Mouse (Mus musculus) limb, embryonic 11.5 days (tissue): ENCODE data around the gene Uckl1. TPM values are rescaled to one million over a fixed set of nuclear protein-coding genes. Genes with fewer than 3 reads are reported as not detected.

Experiments
- ATAC-seq: fragments of 200-750 bp; cut with Nextera tagmentation; 2 replicates; pipeline ENCODE4 v1.8.0; 2017; ENCODE audit warnings: low read depth; ENCODE audit not compliant: insufficient number of reproducible peaks, low FRiP score, low TSS enrichment
- DNase-seq: peaks from one replicate; pipeline ENCODE4 v3.0.0-alpha.2; 2015; ENCODE audit warnings: low spot score
- H3K27ac ChIP-seq: fragments of 300-500 bp; sonication (generic); replicated peaks from 2 replicates; pipeline ENCODE4 v1.5.1; 2014; ENCODE audit warnings: low read depth, mild to moderate bottlenecking, low read length
- H3K27me3 ChIP-seq: fragments of 300-500 bp; sonication (generic); 2 replicates; pipeline ENCODE4 v1.6.1; 2014; ENCODE audit warnings: mild to moderate bottlenecking, low read length, mixed read lengths; ENCODE audit not compliant: control insufficient read depth, insufficient read depth
- H3K36me3 ChIP-seq: fragments of 300-500 bp; sonication (generic); 2 replicates; pipeline ENCODE4 v1.6.1; 2014; ENCODE audit warnings: mild to moderate bottlenecking, low read length, moderate library complexity, mixed read lengths; ENCODE audit not compliant: control insufficient read depth, insufficient read depth
- H3K4me1 ChIP-seq: fragments of 300-500 bp; sonication (generic); 2 replicates; pipeline ENCODE4 v1.6.1; 2014; ENCODE audit warnings: low read length, mixed read lengths; ENCODE audit not compliant: control insufficient read depth, insufficient read depth
- H3K4me2 ChIP-seq: fragments of 300-500 bp; sonication (generic); 2 replicates; pipeline ENCODE4 v1.6.1; 2014; ENCODE audit warnings: low read depth, mild to moderate bottlenecking, moderate library complexity; ENCODE audit not compliant: severe bottlenecking
- H3K4me3 ChIP-seq: fragments of 300-500 bp; sonication (generic); 2 replicates; pipeline ENCODE4 v1.5.1; 2014; ENCODE audit warnings: low read depth, low read length
- H3K9ac ChIP-seq: fragments of 300-500 bp; sonication (generic); 2 replicates; pipeline ENCODE4 v1.6.1; 2014; ENCODE audit warnings: mild to moderate bottlenecking, low read length
- H3K9me3 ChIP-seq: fragments of 300-500 bp; sonication (generic); 2 replicates; pipeline ENCODE4 v1.6.1; 2016; ENCODE audit warnings: low read length; ENCODE audit not compliant: control insufficient read depth
- WGBS: fragments of 180-500 bp; shearing (Covaris S2); extraction: QIAGEN DNeasy Blood & Tissue Kit; methylation state at CpG from one replicate; pipeline ENCODE4 v1.1.7; 2014; 5-methylcytosine and 5-hydroxymethylcytosine counted together
- polyA plus RNA-seq: library from polyadenylated mRNA; unstranded; fragments of >200 nt; fragmentation: Nextera tagmentation; extraction: Ambion mirVana; gene quantifications from 2 replicates; pipeline ENCODE4 v1.2.1, GENCODE M21; 2014

The Uckl1 gene
- polyA plus RNA-seq, 1 experiment from 2014 or later = 34.4 TPM

DNA sequence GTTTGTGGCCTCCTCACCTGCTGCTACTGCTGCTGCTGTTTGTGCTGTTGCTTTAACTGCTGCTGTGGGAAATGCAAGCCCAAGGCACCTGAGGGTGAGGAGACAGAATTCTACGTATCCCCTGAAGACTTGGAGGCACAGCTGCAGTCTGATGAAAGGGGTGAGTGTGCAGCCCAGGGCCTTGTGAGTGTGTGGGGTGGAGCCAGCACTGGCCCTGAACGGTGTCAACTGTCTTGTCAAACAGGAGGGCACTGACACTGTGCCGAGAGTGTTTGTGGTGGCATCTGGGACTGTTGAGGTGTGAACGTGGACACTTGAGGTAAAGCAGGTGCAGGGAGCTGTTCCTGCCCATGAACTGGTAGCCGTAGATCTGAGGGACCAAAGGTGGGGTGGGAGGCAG lies 36.0 kb downstream of the Uckl1 start:
- peaks cover 26% of the 10 kb centered on the region for H3K36me3 ChIP-seq
- 90% methylated on average over 5 of the region's 5 CpGs for WGBS
- DNase-seq (no peak), ATAC-seq (no peak)
- no peaks in the 10 kb centered on the region for H3K9me3 ChIP-seq
- no peaks in the 10 kb centered on the region for H3K27me3 ChIP-seq
- no peak overlapping the region for H3K27ac ChIP-seq
- no peak overlapping the region for H3K4me2 ChIP-seq
- H3K4me1 ChIP-seq = no peaks in the 10 kb centered on the region
- H3K4me3 ChIP-seq = no peak overlapping the region
- no peak overlapping the region for H3K9ac ChIP-seq

DNA sequence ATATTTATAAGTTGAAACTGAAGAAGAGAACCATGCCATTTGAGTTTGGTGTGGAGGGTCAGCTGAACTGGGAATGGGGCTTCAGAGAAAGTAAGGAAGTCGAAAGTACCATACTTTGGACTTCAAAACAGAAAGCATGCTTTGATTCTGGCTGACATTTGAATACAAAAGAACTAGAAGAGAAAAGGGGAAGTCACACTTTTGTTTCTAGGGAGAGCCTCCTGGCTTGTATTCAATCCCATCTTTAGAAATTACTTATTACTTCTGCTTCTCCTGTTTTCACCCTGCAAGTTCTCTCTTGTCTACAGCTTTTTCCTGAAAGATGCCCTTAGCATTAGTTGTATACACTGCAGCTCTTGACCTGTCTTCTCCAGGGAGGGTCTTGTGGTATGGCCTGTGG lies 36.5 kb downstream of the Uckl1 start:
- Histone ChIP-seq H3K9me3 (no peaks in the 10 kb centered on the region), H3K4me2 (no peak overlapping the region), H3K36me3 (peaks cover 26% of the 10 kb centered on the region), H3K9ac (no peak overlapping the region), H3K27me3 (no peaks in the 10 kb centered on the region), H3K4me3 (no peak overlapping the region), H3K4me1 (no peaks in the 10 kb centered on the region), H3K27ac (no peak overlapping the region)
- DNase-seq (no peak), ATAC-seq (no peak)
- 92% methylated on average over 1 of the region's 1 CpGs for WGBS

DNA sequence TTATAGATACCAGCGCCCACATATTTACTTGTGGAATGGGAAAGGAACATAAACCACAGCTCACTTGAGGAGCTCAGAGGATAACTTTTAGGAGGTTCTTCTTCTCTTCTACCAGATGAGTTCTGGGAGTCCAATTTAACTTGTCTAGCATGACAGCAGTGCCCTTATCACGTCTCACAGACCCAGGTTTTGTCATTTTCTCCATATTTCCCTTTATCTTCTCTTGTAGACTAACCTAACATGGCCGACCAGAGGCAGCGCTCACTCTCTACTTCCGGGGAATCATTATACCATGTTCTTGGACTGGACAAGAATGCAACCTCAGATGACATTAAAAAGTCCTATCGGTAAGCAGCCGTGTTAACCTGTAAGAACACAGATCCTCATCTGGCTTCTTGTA lies 38.5 kb downstream of the Uckl1 start:
- 93% methylated on average over 7 of the region's 7 CpGs for WGBS
- no peak overlapping the region for H3K4me3 ChIP-seq
- no peaks in the 10 kb centered on the region for H3K4me1 ChIP-seq
- no peak for DNase-seq
- H3K27me3 ChIP-seq = no peaks in the 10 kb centered on the region
- no peak for ATAC-seq
- no peak overlapping the region for H3K9ac ChIP-seq
- H3K27ac ChIP-seq = no peak overlapping the region
- no peaks in the 10 kb centered on the region for H3K9me3 ChIP-seq
- H3K4me2 ChIP-seq = no peak overlapping the region
- H3K36me3 ChIP-seq = peaks cover 24% of the 10 kb centered on the region

DNA sequence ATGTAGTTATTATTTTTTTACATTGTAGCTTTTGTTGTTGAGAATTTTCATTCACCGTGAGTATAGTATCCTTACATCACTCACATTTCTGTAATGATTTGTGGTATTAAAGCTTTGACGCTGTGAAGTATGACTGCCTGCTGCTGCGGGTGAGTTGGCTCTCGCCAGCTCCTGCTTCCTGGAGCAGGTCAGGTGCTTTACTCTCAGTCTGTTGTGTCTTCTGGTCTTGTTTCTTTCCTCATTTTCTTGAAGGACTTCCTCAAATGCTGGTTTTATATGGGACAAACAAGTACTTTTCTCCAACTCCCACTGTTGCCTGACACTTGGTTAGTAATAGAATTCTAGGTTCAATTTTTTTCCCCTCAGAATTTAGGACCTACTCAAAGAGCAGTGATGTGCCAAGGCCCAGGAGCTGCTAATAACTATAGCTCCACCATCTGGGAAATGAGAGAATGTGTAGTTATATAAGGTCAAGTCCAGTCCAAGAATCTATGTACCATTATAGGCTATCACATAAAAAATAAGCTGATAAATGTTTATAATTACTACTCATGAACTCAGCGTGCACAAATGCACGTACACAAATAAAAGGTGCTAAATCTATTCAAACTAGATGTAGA lies 42.8 kb downstream of the Uckl1 start:
- H3K27me3 ChIP-seq = no peaks in the 10 kb centered on the region
- H3K4me1 ChIP-seq = no peaks in the 10 kb centered on the region
- H3K27ac ChIP-seq = no peak overlapping the region
- H3K4me3 ChIP-seq = no peak overlapping the region
- no peak overlapping the region for H3K9ac ChIP-seq
- H3K9me3 ChIP-seq = no peaks in the 10 kb centered on the region
- H3K4me2 ChIP-seq = no peak overlapping the region
- H3K36me3 ChIP-seq = no peaks in the 10 kb centered on the region
- 93% methylated on average over 6 of the region's 6 CpGs for WGBS
- no peak for DNase-seq
- ATAC-seq = no peak

DNA sequence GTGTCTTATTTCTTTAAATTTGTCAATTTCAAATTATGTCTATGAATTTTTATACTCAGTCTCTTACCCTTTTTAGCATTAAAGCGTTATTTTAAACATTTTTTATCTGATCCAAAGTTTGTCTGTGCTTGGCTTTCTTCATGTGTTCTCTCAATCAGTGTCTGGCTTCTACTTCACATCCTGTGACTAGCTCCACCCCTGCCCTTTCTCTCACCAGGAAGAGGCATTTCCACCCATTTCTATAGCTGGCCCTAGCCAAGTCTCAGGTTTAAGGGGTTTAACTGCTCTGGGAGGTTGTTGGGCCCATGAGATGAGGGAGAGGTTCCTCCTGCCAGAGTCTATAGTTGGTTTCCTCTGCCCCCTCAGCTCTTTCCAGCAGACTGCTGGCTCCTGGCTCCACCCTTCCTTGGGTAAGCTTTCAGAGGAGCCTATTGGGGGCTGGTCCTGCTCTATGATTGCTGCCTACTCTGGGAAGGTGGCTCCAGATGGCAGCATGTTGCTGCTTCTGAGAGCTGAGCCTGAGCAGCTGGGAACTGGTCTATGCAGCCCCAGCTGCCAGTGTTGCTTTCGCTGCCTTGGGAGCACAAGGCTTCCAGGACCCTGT lies 47.1 kb downstream of the Uckl1 start:
- no peak overlapping the region for H3K4me3 ChIP-seq
- H3K27me3 ChIP-seq = no peaks in the 10 kb centered on the region
- H3K9me3 ChIP-seq = no peaks in the 10 kb centered on the region
- no peak overlapping the region for H3K4me2 ChIP-seq
- H3K36me3 ChIP-seq = no peaks in the 10 kb centered on the region
- H3K27ac ChIP-seq = no peak overlapping the region
- DNase-seq (no peak), ATAC-seq (no peak)
- H3K9ac ChIP-seq = peak overlapping the region; percentile 30; the same call in 1 of the 2 replicates
- no peaks in the 10 kb centered on the region for H3K4me1 ChIP-seq
- 86% methylated on average over 2 of the region's 2 CpGs for WGBS

DNA sequence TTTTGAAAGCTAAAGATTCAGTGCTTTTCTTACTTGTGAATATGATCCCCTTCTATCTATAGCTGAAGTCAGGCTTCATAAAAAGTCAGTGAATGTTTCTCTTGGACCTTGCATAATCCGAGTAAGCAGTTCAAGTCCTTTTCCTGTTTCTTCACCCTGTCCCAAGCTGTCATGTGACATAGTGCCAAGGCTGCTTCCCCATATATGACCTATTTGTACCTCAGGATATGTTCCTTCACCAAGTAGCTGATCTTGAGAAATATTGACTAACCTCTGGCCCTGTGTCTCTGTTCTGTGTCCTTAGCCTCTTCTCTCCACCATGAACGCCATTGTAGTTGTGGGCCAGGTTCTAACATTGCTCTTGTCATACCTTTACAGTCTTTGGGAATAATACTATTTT lies 48.3 kb downstream of the Uckl1 start:
- no peak overlapping the region for H3K27ac ChIP-seq
- no peaks in the 10 kb centered on the region for H3K27me3 ChIP-seq
- WGBS = 86% methylated on average over 2 of the region's 2 CpGs
- H3K4me2 ChIP-seq = no peak overlapping the region
- no peak overlapping the region for H3K4me3 ChIP-seq
- no peaks in the 10 kb centered on the region for H3K4me1 ChIP-seq
- no peaks in the 10 kb centered on the region for H3K9me3 ChIP-seq
- DNase-seq (no peak), ATAC-seq (no peak)
- H3K36me3 ChIP-seq = no peaks in the 10 kb centered on the region
- no peak overlapping the region for H3K9ac ChIP-seq

DNA sequence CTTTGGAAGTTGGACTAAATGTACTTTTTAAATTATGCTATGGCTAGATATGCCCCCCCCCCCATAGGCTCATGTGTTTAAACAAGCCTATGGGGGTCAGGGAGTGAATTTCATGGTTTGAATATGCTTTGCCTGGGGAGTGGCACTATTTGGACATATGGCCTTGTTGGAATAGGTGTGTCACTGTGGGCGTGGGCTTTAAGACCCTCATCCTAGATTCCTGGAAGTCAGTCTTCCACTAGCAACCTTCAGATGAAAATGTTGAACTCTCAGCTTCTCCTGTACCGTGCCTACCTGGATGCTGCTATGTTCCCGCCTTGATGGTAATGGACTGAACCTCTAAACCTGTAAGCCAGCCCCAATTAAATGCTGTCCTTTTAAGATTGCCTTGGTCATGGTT lies 52.1 kb downstream of the Uckl1 start:
- Histone ChIP-seq H3K27ac (no peak overlapping the region), H3K9ac (no peak overlapping the region), H3K4me3 (no peak overlapping the region), H3K4me1 (no peaks in the 10 kb centered on the region), H3K27me3 (no peaks in the 10 kb centered on the region), H3K36me3 (peaks cover 6% of the 10 kb centered on the region; the same call in 1 of the 2 replicates), H3K9me3 (no peaks in the 10 kb centered on the region), H3K4me2 (no peak overlapping the region)
- ATAC-seq (no peak), DNase-seq (no peak)
- 95% methylated on average over 3 of the region's 3 CpGs for WGBS

DNA sequence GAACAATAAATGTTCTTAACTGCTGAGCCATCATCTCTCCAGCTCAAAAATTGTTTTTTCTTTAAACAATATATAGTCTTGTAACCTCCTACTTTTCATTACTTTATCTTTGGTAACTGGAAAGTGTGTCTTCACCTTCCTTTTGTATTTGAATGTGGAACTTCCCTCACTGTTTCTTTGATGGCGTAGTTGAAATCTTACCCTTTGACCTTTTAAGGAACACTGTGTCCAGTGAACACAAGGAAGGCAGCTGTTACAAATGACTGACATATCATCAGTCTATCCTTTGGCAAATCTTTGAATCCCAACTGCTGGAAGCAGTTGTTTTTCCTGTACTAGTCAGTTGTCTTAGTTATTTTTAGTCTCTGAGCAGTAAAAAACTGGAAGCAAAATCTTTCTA lies 55.6 kb downstream of the Uckl1 start:
- Histone ChIP-seq H3K9me3 (no peaks in the 10 kb centered on the region), H3K36me3 (peaks cover 6% of the 10 kb centered on the region; the same call in 1 of the 2 replicates), H3K4me2 (no peak overlapping the region), H3K4me1 (no peaks in the 10 kb centered on the region), H3K9ac (no peak overlapping the region), H3K27me3 (no peaks in the 10 kb centered on the region), H3K27ac (no peak overlapping the region), H3K4me3 (no peak overlapping the region)
- no peak for ATAC-seq
- WGBS = 89% methylated on average over 1 of the region's 1 CpGs
- no peak for DNase-seq

DNA sequence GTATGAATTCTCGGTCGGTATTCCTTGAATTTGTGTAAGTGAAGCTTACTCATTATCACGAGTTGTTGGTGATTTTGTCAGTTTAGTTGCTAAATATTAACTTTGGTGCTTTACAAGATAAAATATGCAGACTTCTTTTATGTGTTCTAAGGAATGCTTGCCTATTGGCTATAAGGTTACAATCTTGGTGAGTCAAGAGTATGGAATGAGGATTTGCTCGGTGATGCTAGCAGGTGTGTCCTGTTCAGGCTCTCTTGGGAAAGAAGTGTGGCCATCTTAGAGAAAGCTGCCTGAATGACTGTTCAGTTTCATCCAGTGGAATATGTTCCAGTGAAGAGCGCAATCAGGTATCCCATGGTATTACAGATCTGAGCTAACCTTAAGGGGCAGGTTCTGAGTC lies 59.2 kb downstream of the Uckl1 start:
- Histone ChIP-seq H3K4me1 (peaks cover 6% of the 10 kb centered on the region; the same call in 1 of the 2 replicates), H3K9me3 (no peaks in the 10 kb centered on the region), H3K27me3 (no peaks in the 10 kb centered on the region), H3K4me3 (no peak overlapping the region), H3K27ac (no peak overlapping the region), H3K36me3 (peaks cover 5% of the 10 kb centered on the region; the same call in 1 of the 2 replicates), H3K9ac (no peak overlapping the region), H3K4me2 (no peak overlapping the region)
- WGBS = 91% methylated on average over 5 of the region's 5 CpGs
- DNase-seq (no peak), ATAC-seq (no peak)
